Mouse (Mus musculus) embryonic fibroblast, embryonic 13.5 days (primary cell): ENCODE measurements at regions not wholly inside any gene's neighbourhood (a gene's known extent, or its start where the extent isn't known, plus 50 kb on each side); places are given as distances from the start of the nearest gene placed in this dataset.

Experiments used
- CTCF ChIP-seq: IDR thresholded peaks from 2 replicates; pipeline ENCODE4 v1.5.1; 2011; ENCODE audit warnings: mild to moderate bottlenecking, control low read depth, low read length, moderate library complexity, borderline replicate concordance; ENCODE audit not compliant: insufficient read depth
- POLR2A ChIP-seq: IDR thresholded peaks from 2 replicates; pipeline ENCODE4 v1.6.1; 2011; ENCODE audit warnings: low read depth, mild to moderate bottlenecking, control low read depth, low read length, moderate library complexity

DNA sequence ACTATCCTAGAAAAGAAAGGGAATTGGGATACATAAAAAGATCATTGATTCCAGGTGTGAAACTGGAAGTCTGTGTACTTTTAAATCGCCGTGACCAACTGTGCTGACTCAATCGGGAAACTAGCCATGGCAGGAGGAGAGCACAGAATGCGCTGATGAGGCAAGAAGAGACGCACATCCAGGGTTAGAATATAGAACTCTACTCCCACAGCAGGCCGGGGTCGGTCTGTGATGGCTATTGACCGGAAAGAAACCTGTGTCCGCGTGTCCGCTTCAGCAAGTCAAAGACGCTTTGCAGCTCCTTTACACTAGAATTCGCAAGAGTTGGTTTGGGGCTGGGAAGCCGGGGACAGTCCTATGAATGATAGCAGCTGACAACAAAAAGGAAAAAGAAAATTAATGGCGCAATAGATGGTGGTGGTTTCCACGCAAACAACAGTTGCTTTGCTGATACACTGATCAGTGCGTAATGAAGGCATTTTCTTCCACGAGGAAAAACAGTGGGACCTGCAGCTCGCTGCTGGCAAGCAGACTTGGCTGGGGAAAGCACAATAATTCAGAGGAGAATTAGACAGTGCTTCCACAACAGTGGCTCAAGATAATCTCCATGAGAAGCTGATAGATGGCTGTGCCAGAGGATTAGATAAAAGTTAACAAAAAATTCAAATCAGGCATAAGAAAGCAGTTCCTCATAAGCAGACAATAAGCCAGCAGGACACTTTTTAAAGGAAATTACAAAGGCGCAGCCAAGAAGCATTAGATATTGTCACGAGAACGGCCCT, 1029.8 kb downstream of the Defb40 start:
- TF ChIP-seq CTCF (no peak), POLR2A (no peak)
